Mouse (Mus musculus): ENCODE measurements at regions not wholly inside any gene's neighbourhood (a gene's known extent, or its start where the extent isn't known, plus 50 kb on each side); places are given as distances from the start of the nearest gene placed in this dataset.

GRCm38 (mm10) chr2:178929033-178929432, 498.7 kb downstream of the Cdh26 start:
- TF ChIP-seq POLR2A (IDR thresholded peaks at IDR 0.05; ENCODE audit: low read depth, low read length) (no peak), CTCF (IDR thresholded peaks at IDR 0.05; ENCODE audit: borderline replicate concordance, insufficient read depth, low read length) (no peak)

Measured in embryonic fibroblast, embryonic 13.5 days (primary cell).